Mouse (Mus musculus) WW6 (cell line): ENCODE data around the gene Gm10295.

Source experiments
- DNase-seq: peaks from one replicate; pipeline ENCODE4 v3.0.0-alpha.2; 2013; ENCODE audit warnings: low read depth, low spot score

The Gm10295 gene

GRCm38 (mm10) chr7:71351364-71351763 lies at the start of gene Gm10295:
Gene Gm10295 (minus strand): TSS chr7:71351485.
- DNase-seq: no peak

GRCm38 (mm10) chr7:71401032-71401431 lies 49.7 kb upstream of the Gm10295 start:
- DNase-seq: no peak

- no peak for DNase-seq
These were observed 48.8 kb upstream of the Gm10295 start for GRCm38 (mm10) chr7:71399891-71400632.

GRCm38 (mm10) chr7:71398959-71399756 lies 47.9 kb upstream of the Gm10295 start:
- no peak for DNase-seq

GRCm38 (mm10) chr7:71398389-71398788 lies 47.1 kb upstream of the Gm10295 start:
- DNase-seq: no peak

GRCm38 (mm10) chr7:71392795-71393341 lies 41.6 kb upstream of the Gm10295 start:
- no peak for DNase-seq

- DNase-seq: no peak
These were observed 40.0 kb upstream of the Gm10295 start for GRCm38 (mm10) chr7:71391333-71391732.

- no peak for DNase-seq
These were observed 39.0 kb upstream of the Gm10295 start for GRCm38 (mm10) chr7:71390291-71390690.

- DNase-seq: no peak
These were observed 34.8 kb upstream of the Gm10295 start for GRCm38 (mm10) chr7:71386050-71386449.

- DNase-seq: no peak
These were observed 33.6 kb upstream of the Gm10295 start for GRCm38 (mm10) chr7:71384921-71385320.

- no peak for DNase-seq
These were observed 32.3 kb upstream of the Gm10295 start for GRCm38 (mm10) chr7:71383341-71384130.

GRCm38 (mm10) chr7:71379826-71380825 lies 28.8 kb upstream of the Gm10295 start:
- DNase-seq: no peak

- DNase-seq: peak; percentile 14
These were observed 27.8 kb upstream of the Gm10295 start for GRCm38 (mm10) chr7:71378812-71379760.

GRCm38 (mm10) chr7:71377983-71378382 lies 26.7 kb upstream of the Gm10295 start:
- DNase-seq: no peak

- DNase-seq: no peak
These were observed 22.8 kb upstream of the Gm10295 start for GRCm38 (mm10) chr7:71374059-71374458.

- DNase-seq: no peak
These were observed 20.6 kb upstream of the Gm10295 start for GRCm38 (mm10) chr7:71371916-71372315.

- no peak for DNase-seq
These were observed 19.5 kb upstream of the Gm10295 start for GRCm38 (mm10) chr7:71370746-71371145.

- DNase-seq: no peak
These were observed 18.8 kb upstream of the Gm10295 start for GRCm38 (mm10) chr7:71370128-71370527.

- DNase-seq: no peak
These were observed 17.4 kb upstream of the Gm10295 start for GRCm38 (mm10) chr7:71368543-71369181.
